Mouse (Mus musculus) left cerebral cortex, adult 2 months (tissue): ENCODE results near the gene C1qc. TPM values are rescaled to one million over a fixed set of nuclear protein-coding genes. Genes with fewer than 3 reads are reported as not detected.

Experiments
- DNase-seq, 2 experiments: peaks; one replicate each; pipeline ENCODE4 v3.0.0; 2021 to 2022; ENCODE audit warnings: low spot score in 2 of 2, mixed read lengths in 1 of 2; ENCODE audit errors: extremely low spot score in 1 of 2
- H3K27ac ChIP-seq: fragments of 200-600 bp; 2 replicates; pipeline ENCODE4 v1.8.1; 2022
- H3K4me3 ChIP-seq: fragments of 200-600 bp; 2 replicates; pipeline ENCODE4 v1.8.1; 2022
- CTCF ChIP-seq: fragments of 200-600 bp; IDR thresholded peaks from 2 replicates; pipeline ENCODE4 v1.8.1; 2022; ENCODE audit warnings: antibody characterized with exemption, mild to moderate bottlenecking, moderate library complexity
- intact Hi-C: fragments of 180-260 bp; cut with DNase I; formaldehyde crosslinking; loops from one replicate; pipeline ENCODE4 v1.15.1; 2025
- total RNA-seq, 2 experiments: library from RNA; stranded (reverse); gene quantifications; 2 replicates each; pipeline ENCODE4 v1.2.3; 2021

C1qc gene
- total RNA-seq, 2 experiments from 2014 or later: 41.2 to 45.1 TPM

DNA sequence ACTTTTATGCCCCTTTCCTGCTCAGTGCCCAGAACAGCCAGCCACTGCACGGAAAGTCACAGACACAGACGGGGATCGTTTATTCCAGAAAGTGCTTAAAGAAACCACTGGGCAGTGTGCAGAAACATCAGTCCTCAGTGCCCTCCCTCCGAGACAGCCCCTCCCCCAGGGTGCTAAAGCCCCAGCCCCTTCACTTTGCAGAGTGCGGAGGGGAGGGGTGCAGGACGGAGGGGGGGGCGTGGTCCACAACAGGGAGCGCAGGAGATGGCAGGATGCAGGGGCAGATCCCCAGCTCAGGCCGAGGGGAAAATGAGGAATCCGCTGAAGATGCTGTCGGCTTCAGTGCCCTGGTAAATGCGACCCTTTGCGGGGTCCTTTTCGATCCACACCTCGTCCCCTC, 3.0 kb upstream of the C1qc start:
- intact Hi-C loops: loop anchor here (2.0 to 10.0 kb wide), 2 partner anchors 85 to 509 kb away; partner anchors contain the start of gene Cela3a

GRCm38 (mm10) chr4:136894821-136895220, 2.0 kb upstream of the C1qc start:
- DNase-seq: no peak
- Histone ChIP-seq H3K27ac (no peak overlapping the region), H3K4me3 (no peak overlapping the region)
- intact Hi-C loops: loop anchor here (1.0 to 10.0 kb wide), 3 partner anchors 86 to 510 kb away; partner anchors contain the start of gene Cela3a
- no peak for TF ChIP-seq CTCF

More for the DNA sequence above, 3.0 kb upstream of the C1qc start:
- no peak overlapping the region for H3K27ac ChIP-seq
- TF ChIP-seq CTCF: no peak
- no peak overlapping the region for H3K4me3 ChIP-seq
- no peak for DNase-seq

DNA sequence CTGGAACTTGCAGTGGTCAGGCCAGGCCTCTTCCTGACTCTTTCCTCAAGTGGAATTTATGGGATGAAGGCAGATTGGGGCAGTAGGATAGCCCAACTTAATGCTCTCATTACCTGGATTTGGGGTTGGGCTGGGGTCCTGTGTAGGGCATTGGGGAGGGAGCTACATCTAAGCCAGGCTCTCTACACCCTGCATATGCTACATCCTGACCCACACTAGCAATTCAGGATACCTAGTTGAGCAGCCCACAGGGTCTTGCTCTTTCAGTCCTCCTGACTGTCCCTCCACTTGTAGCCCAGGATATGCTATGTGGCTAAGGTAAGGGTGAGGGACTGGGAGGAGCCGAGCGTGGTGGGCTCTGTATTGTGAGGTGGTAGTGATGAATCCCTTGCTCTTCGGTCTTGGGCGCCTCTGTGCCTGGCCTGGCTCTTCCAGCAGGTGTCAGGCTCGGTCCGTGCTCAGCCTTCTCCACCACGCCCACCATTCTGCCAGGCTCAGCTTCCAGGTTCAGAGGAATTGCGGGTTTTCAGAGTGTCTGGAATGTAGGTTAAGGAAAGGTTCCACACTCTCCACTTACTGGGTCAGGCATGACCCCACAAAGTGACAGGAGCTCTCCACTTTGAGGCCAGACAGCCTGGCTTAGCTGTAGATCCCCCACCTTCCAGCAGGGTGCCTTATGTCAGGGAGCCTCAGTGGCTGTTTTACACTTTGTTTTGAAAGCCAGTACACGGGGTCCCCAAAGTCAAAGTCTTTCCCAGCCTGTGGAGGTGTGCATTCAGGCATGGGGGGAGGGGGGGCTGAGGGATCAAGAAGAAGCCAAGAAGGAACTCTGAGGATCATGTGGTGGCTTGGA, 1.1 kb upstream of the C1qc start:
- H3K27ac ChIP-seq: no peak overlapping the region
- no peak overlapping the region for H3K4me3 ChIP-seq
- intact Hi-C loops: loop anchor here (1.0 to 10.0 kb wide), 3 partner anchors 87 to 511 kb away; partner anchors contain the start of gene Cela3a
- TF ChIP-seq CTCF: peak; percentile 78
- DNase-seq: peak; percentile 62

DNA sequence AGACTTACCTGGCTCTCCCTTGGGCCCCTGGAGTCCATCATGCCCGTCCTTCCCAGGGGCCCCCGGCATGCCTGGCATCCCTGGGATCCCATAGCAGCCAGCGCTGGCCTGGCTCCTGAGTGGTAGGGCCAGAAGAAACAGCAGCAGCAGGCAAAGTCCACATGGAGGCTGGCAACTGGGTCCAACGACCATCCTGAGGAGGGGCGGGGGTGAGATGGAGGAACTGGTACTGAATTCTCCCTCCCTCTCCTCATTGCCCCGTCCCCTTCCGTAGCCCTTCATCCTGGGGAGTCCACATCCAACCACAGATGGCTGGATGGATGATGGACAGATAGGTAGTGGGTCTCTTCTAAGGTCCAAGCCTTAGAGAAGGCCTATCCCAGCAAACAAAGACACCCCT, 494 bp downstream of the C1qc start:
- DNase-seq: no peak
- intact Hi-C loops: loop anchor here (10.0 kb wide), 1 partner anchor 512 kb away; the partner anchor contains the start of gene Cela3a
- peak overlapping the region; percentile 47; the same call in 1 of the 2 replicates for H3K27ac ChIP-seq
- H3K4me3 ChIP-seq: no peak overlapping the region
- TF ChIP-seq CTCF: no peak

- no peak for DNase-seq
- H3K27ac ChIP-seq: no peak overlapping the region
- H3K4me3 ChIP-seq: no peak overlapping the region
- intact Hi-C loops: loop anchor here (10.0 kb wide), 1 partner anchor 514 kb away; the partner anchor contains the start of gene Cela3a
- no peak for TF ChIP-seq CTCF
Observed at GRCm38 (mm10) chr4:136891115-136891514, 1.8 kb downstream of the C1qc start.

GRCm38 (mm10) chr4:136889981-136890380, 2.9 kb downstream of the C1qc start:
- intact Hi-C loops: loop anchor here (10.0 kb wide), 1 partner anchor 515 kb away; the partner anchor contains the start of gene Cela3a
- no peak for DNase-seq

GRCm38 (mm10) chr4:136887714-136888113, 5.2 kb downstream of the C1qc start:
- intact Hi-C loops: no loop called here
- Histone ChIP-seq H3K27ac (no peak overlapping the region), H3K4me3 (no peak overlapping the region)
- TF ChIP-seq CTCF: no peak
- no peak for DNase-seq

More at GRCm38 (mm10) chr4:136889981-136890380, 2.9 kb downstream of the C1qc start:
- no peak overlapping the region for H3K27ac ChIP-seq
- TF ChIP-seq CTCF: no peak
- H3K4me3 ChIP-seq: no peak overlapping the region

- no peak for TF ChIP-seq CTCF
- Histone ChIP-seq H3K27ac (no peak within 1 kb of the TSS), H3K4me3 (0 out of 2 replicates have a peak within 1 kb of the TSS, but pooled peaks have one; percentile 13)
- intact Hi-C loops: no loop called here
- DNase-seq: no peak
Observed at GRCm38 (mm10) chr4:136886101-136886500, 6.8 kb downstream of the C1qc start, which contains the start of gene C1qb. Gene C1qb, minus strand, starts transcription at chr4:136886187.

GRCm38 (mm10) chr4:136878601-136879000, 14.3 kb downstream of the C1qc start:
- DNase-seq: no peak
- Histone ChIP-seq H3K4me3 (no peak overlapping the region), H3K27ac (no peak overlapping the region)
- peak; percentile 57 for TF ChIP-seq CTCF
- intact Hi-C loops: no loop called here

DNA sequence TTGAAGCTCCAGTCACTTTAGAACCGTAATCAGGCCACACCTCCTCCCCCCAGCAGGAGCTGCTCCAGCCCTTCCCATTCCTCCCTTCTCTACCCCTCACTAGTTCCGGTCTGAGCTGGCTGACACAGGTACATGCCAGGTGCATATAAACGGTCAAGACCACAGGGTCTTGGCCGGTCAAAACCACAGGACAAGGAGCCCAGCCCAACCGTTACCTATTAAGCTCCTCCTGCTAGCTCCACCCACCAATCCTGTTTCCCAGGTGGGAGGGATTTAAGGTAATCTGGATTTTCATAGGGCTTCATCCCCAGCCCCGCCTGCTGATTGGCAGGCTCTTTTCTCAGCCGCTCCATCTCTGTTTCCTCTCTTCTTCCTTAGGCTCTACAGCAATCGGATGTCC, 14.7 kb downstream of the C1qc start:
- intact Hi-C loops: no loop called here
- no peak for DNase-seq
- Histone ChIP-seq H3K4me3 (no peak overlapping the region), H3K27ac (no peak overlapping the region)
- TF ChIP-seq CTCF: no peak

DNA sequence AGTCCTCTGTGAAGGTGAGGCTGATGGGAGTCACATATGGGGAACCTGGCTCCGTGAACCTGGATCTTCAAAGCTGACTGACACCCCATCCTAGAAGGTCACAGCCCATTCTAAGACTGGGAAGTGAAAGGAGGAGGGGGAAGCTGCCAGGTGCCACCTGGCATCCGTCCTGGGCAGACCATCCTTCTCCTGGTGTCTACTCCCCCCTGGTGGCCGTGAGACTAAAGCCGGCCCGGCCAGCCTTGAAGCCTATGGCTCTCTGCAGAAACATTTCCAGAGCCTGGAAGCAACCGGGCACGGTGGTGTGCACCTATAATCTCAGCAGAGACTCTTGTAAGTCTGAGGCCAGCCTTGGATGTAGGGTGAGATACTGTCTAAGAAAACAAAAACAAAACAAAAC, 15.9 kb downstream of the C1qc start:
- peak; percentile 35 to 66 for DNase-seq
- intact Hi-C loops: loop anchor here (1.0 to 2.0 kb wide), 2 partner anchors 198 to 225 kb away; no protein-coding TSS in a partner anchor
- H3K4me3 ChIP-seq: no peak overlapping the region
- peak; percentile 66 for TF ChIP-seq CTCF
- no peak overlapping the region for H3K27ac ChIP-seq

GRCm38 (mm10) chr4:136875012-136875411, 17.9 kb downstream of the C1qc start:
- DNase-seq: peak in 1 of 2 experiments; percentile 25
- TF ChIP-seq CTCF: no peak
- intact Hi-C loops: no loop called here

More at GRCm38 (mm10) chr4:136875012-136875411, 17.9 kb downstream of the C1qc start:
- no peak overlapping the region for H3K27ac ChIP-seq
- H3K4me3 ChIP-seq: no peak overlapping the region
